Mouse (Mus musculus): ENCODE measurements around the gene Birc7.
A peak's percentile ranks its signal among the peaks of the same experiment; 100 is the strongest.

The Birc7 gene

DNA sequence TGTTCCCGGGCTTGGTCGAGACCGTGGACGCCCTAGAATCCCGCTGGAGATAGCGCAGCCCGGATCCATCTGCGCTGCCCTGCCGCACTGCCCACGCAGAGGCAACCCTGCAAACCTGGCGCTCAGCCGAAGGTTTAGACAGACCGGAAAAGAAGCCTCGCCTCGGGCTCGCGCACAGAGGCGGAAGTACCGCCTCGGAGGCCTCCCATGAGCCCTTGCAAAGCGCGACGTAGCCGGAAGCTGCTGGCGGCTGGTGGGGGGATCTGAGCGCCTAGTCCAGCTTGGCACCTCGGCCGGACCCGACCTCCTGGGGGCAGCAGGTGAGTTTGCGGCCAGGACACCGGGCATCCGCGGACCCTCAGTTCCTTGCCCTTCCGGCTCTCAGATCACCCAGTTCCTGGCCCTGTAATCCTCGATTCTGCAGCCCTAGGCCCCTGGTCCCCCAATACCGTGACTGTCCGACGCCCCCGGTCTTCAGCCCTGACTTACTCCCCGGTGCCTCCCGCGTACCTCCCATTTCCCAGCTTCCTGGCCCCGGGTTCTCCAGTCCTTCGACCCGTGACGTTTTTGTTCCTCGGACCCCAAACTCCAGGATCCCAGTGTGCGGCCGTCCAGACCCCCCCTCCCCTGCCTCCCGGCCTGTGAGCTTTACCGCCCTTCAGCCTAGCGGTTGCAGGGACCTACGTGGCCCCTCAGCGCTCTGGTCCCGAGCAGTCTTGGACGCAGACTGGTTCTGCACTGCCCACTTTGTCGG lies 38.4 kb downstream of the Birc7 start, which contains the start of gene Arfgap1:
TSS of gene Arfgap1 (plus strand) at position 216 of the 754 bp plus-strand sequence.
- DNase-seq (ENCODE audit: low spot score) = peak; percentile 92

DNA sequence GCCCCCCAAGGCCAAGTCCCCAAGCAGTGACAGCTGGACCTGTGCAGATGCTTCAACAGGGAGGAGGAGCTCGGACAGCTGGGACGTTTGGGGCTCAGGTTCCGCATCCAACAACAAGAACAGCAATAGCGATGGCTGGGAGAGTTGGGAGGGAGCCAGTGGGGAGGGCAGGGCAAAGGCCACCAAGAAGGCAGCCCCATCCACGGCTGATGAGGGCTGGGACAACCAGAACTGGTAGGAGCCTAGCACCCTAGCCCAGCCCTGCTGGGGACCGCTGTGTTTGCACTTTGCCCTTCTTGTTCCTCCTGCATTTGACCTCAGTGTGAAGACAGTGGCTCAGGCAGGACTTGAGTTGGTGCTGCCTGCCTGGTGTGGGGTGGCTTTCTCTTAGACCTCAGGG lies 52.3 kb downstream of the Birc7 start:
- no peak for DNase-seq (ENCODE audit: low spot score)
